Mouse (Mus musculus): Measurements from ENCODE around the gene Chrng. TPM values are rescaled to one million over a fixed set of nuclear protein-coding genes. Genes with fewer than 3 reads are reported as not detected.

Chrng gene
- polyA plus RNA-seq, 1 experiment from 2014 or later, result 0.62 TPM

DNA sequence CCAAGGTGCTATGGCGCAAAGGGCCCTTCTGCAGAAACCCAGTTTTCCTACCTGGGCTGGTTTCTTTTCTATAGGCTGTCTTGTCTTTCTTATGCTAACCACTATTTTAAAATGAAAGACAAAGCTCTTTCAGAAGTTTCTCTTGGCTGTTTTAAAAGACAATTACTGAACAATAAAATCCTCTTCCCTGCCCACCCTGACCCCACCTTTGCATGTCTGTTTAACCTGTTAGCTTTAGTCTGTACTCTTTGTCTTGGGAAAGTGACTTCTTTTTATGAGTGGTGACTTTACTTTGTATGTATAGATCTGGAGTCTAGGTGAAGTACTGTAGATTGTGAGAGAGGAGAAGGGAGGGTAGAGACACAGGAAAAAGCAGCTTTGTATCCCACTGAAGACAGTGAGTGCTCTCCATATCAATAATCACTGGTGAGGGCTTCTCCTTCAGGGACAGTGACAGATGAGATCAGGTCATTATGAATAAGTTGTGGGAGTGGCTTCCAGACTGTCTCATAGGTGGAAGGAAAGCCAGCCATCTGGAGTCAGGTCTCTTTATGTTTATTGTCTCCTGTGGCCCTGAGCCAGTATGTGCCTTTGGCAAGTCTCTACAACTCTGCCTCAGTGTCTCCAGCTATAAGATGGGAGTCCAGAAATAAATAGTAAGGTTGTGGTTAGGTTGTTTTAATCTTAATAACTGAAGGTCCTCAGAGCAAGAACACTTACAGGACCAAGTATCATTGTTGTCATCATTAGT lies 22.1 kb downstream of the Chrng start:
- H3K4me3 ChIP-seq (ENCODE audit: low read depth, low read length), result no peak overlapping the region
- DNase-seq (ENCODE audit: low spot score), result no peak
- H3K4me2 ChIP-seq, result no peak overlapping the region
- ATAC-seq (replicated peaks; ENCODE audit: low FRiP score), result no peak
- no peaks in the 10 kb centered on the region for H3K9me3 ChIP-seq (ENCODE audit: control insufficient read depth, low read length)
- H3K36me3 ChIP-seq (ENCODE audit: control insufficient read depth, insufficient read depth, low read length), result peaks cover 50% of the 10 kb centered on the region
- H3K27me3 ChIP-seq (replicated peaks; ENCODE audit: control insufficient read depth, insufficient read depth, low read length), result no peaks in the 10 kb centered on the region
- H3K27ac ChIP-seq (ENCODE audit: low read depth, low read length), result no peak overlapping the region
- 87% methylated on average over 1 of the region's 1 CpGs for WGBS
- no peak overlapping the region for H3K9ac ChIP-seq (ENCODE audit: low read depth, low read length)
- no peaks in the 10 kb centered on the region for H3K4me1 ChIP-seq (replicated peaks; ENCODE audit: control insufficient read depth, insufficient read depth, low read length)

DNA sequence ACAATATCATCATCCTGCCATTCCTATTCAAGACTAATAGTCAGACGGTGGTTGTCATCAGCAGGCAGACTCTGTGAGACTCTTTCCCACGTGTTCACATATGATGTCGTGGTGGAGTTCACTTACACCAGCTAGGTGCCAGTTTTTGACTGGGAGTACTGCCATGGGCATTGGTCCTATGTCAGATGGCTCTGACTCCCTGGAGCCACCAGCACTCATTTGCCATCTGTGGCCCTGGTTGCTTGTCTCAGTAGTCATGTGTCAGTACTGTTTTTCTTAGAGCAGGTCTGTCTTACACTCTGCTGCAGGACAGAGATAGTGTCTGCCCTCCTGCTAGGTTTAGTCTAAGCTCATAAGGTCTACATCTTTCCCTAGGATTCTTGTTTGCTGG lies 22.7 kb downstream of the Chrng start:
- Histone ChIP-seq H3K36me3 (ENCODE audit: control insufficient read depth, insufficient read depth, low read length) (peaks cover 47% of the 10 kb centered on the region), H3K9ac (ENCODE audit: low read depth, low read length) (no peak overlapping the region), H3K4me2 (no peak overlapping the region), H3K27me3 (replicated peaks; ENCODE audit: control insufficient read depth, insufficient read depth, low read length) (no peaks in the 10 kb centered on the region), H3K4me1 (replicated peaks; ENCODE audit: control insufficient read depth, insufficient read depth, low read length) (no peaks in the 10 kb centered on the region), H3K27ac (ENCODE audit: low read depth, low read length) (no peak overlapping the region), H3K4me3 (ENCODE audit: low read depth, low read length) (no peak overlapping the region), H3K9me3 (ENCODE audit: control insufficient read depth, low read length) (no peaks in the 10 kb centered on the region)
- WGBS, result 97% methylated on average over 3 of the region's 3 CpGs
- ATAC-seq (replicated peaks; ENCODE audit: low FRiP score), result no peak
- no peak for DNase-seq (ENCODE audit: low spot score)

DNA sequence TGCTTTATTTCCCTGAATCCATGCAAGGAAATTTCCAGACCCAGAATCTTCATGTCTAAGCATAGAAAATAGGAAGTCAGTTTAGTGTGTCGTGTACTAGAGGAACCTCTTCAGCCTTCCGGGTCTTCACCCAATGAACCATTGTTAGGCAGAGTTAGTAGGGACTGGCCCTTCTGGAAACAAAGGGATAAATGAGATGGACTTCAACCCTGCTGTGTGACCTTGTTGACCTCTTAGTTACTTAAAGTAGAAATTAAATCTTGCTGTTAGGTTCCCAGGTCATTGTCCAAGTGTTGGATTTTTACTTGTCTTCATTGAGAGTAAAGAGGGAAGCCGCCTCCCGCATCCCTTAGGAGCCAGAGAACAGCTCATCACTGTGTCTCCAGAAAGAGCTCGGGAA lies 26.1 kb downstream of the Chrng start:
- Histone ChIP-seq H3K36me3 (ENCODE audit: control insufficient read depth, insufficient read depth, low read length) (peaks cover 36% of the 10 kb centered on the region), H3K27ac (ENCODE audit: low read depth, low read length) (no peak overlapping the region), H3K4me2 (no peak overlapping the region), H3K4me1 (replicated peaks; ENCODE audit: control insufficient read depth, insufficient read depth, low read length) (no peaks in the 10 kb centered on the region), H3K4me3 (ENCODE audit: low read depth, low read length) (no peak overlapping the region), H3K27me3 (replicated peaks; ENCODE audit: control insufficient read depth, insufficient read depth, low read length) (no peaks in the 10 kb centered on the region), H3K9me3 (ENCODE audit: control insufficient read depth, low read length) (no peaks in the 10 kb centered on the region), H3K9ac (ENCODE audit: low read depth, low read length) (no peak overlapping the region)
- no peak for DNase-seq (ENCODE audit: low spot score)
- no peak for ATAC-seq (replicated peaks; ENCODE audit: low FRiP score)
- 84% methylated on average over 5 of the region's 5 CpGs for WGBS

GRCm38 (mm10) chr1:87232197-87232596 lies 27.7 kb downstream of the Chrng start:
- Histone ChIP-seq H3K4me1 (replicated peaks; ENCODE audit: control insufficient read depth, insufficient read depth, low read length) (no peaks in the 10 kb centered on the region), H3K27me3 (replicated peaks; ENCODE audit: control insufficient read depth, insufficient read depth, low read length) (no peaks in the 10 kb centered on the region), H3K9me3 (ENCODE audit: control insufficient read depth, low read length) (no peaks in the 10 kb centered on the region), H3K4me3 (ENCODE audit: low read depth, low read length) (no peak overlapping the region), H3K27ac (ENCODE audit: low read depth, low read length) (no peak overlapping the region), H3K4me2 (no peak overlapping the region), H3K9ac (ENCODE audit: low read depth, low read length) (no peak overlapping the region), H3K36me3 (ENCODE audit: control insufficient read depth, insufficient read depth, low read length) (peaks cover 22% of the 10 kb centered on the region)
- no peak for ATAC-seq (replicated peaks; ENCODE audit: low FRiP score)
- no peak for DNase-seq (ENCODE audit: low spot score)
- WGBS, result 92% methylated on average over 7 of the region's 7 CpGs

DNA sequence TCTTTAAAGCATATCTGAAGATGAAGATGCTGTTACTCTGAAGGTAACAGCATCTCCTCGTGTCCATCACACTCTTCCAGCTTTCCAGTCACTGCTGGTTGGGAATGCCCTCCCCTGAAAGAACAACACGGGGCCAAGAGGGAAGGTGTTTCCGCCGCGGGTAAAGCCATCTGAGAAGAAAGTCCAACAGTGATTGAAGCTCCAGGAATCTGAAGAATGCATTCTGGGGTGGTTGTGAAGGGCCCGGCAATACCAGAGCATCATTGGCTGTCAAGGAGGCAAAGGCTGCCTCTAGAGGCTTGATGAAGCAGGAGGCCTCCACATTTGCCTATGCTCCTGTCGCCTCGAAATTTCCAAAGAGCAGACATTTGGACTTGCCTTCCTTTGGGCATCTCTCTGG lies 34.6 kb downstream of the Chrng start:
- Histone ChIP-seq H3K9me3 (ENCODE audit: control insufficient read depth, low read length) (no peaks in the 10 kb centered on the region), H3K36me3 (ENCODE audit: control insufficient read depth, insufficient read depth, low read length) (peaks cover 5% of the 10 kb centered on the region; the same call in 1 of the 2 replicates), H3K4me2 (no peak overlapping the region), H3K4me3 (ENCODE audit: low read depth, low read length) (no peak overlapping the region), H3K27ac (ENCODE audit: low read depth, low read length) (no peak overlapping the region), H3K4me1 (replicated peaks; ENCODE audit: control insufficient read depth, insufficient read depth, low read length) (no peaks in the 10 kb centered on the region), H3K9ac (ENCODE audit: low read depth, low read length) (no peak overlapping the region), H3K27me3 (replicated peaks; ENCODE audit: control insufficient read depth, insufficient read depth, low read length) (no peaks in the 10 kb centered on the region)
- ATAC-seq (replicated peaks; ENCODE audit: low FRiP score) (no peak), DNase-seq (ENCODE audit: low spot score) (no peak)
- 64% methylated on average over 8 of the region's 8 CpGs for WGBS

- Histone ChIP-seq H3K4me3 (ENCODE audit: low read depth, low read length) (no peak overlapping the region), H3K27me3 (replicated peaks; ENCODE audit: control insufficient read depth, insufficient read depth, low read length) (no peaks in the 10 kb centered on the region), H3K36me3 (ENCODE audit: control insufficient read depth, insufficient read depth, low read length) (peaks cover 5% of the 10 kb centered on the region; the same call in 1 of the 2 replicates), H3K27ac (ENCODE audit: low read depth, low read length) (no peak overlapping the region), H3K9ac (ENCODE audit: low read depth, low read length) (no peak overlapping the region), H3K4me2 (no peak overlapping the region), H3K9me3 (ENCODE audit: control insufficient read depth, low read length) (no peaks in the 10 kb centered on the region), H3K4me1 (replicated peaks; ENCODE audit: control insufficient read depth, insufficient read depth, low read length) (0 out of 2 replicates have a peak, but pooled peaks cover 4% of the 10 kb centered on the region)
- no peak for ATAC-seq (replicated peaks; ENCODE audit: low FRiP score)
- DNase-seq (ENCODE audit: low spot score), result no peak
- 89% methylated on average over 8 of the region's 8 CpGs for whole genome bisulfite sequencing
Measured at GRCm38 (mm10) chr1:87243021-87243420, 38.6 kb downstream of the Chrng start.

DNA sequence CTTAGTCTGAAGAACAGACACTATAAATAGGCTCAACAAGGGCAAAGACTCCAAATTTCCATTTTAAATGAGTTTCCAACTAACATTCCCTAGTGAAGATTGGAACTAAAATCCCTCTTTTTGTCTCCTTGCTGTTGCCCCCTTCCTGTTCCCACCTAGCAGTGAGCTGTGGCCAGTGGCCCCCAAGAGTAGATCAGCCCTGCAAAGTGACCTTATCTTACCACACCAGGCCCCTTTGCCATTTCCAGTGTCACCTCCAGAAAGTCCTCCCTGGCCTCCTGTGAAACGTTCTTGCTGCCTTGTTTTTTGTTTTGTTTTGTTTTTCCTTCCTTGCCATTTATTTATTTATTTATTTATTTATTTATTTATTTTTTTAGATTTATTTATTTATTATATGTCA lies 41.0 kb downstream of the Chrng start:
- H3K27ac ChIP-seq (ENCODE audit: low read depth, low read length), result no peak overlapping the region
- peak; percentile 78 for ATAC-seq (replicated peaks; ENCODE audit: low FRiP score)
- H3K4me3 ChIP-seq (ENCODE audit: low read depth, low read length), result no peak overlapping the region
- H3K9ac ChIP-seq (ENCODE audit: low read depth, low read length), result no peak overlapping the region
- 43% methylated on average over 1 of the region's 1 CpGs for WGBS
- H3K36me3 ChIP-seq (ENCODE audit: control insufficient read depth, insufficient read depth, low read length), result no peaks in the 10 kb centered on the region
- H3K9me3 ChIP-seq (ENCODE audit: control insufficient read depth, low read length), result no peaks in the 10 kb centered on the region
- no peak overlapping the region for H3K4me2 ChIP-seq
- DNase-seq (ENCODE audit: low spot score), result no peak
- no peaks in the 10 kb centered on the region for H3K27me3 ChIP-seq (replicated peaks; ENCODE audit: control insufficient read depth, insufficient read depth, low read length)
- H3K4me1 ChIP-seq (replicated peaks; ENCODE audit: control insufficient read depth, insufficient read depth, low read length), result 0 out of 2 replicates have a peak, but pooled peaks cover 4% of the 10 kb centered on the region

DNA sequence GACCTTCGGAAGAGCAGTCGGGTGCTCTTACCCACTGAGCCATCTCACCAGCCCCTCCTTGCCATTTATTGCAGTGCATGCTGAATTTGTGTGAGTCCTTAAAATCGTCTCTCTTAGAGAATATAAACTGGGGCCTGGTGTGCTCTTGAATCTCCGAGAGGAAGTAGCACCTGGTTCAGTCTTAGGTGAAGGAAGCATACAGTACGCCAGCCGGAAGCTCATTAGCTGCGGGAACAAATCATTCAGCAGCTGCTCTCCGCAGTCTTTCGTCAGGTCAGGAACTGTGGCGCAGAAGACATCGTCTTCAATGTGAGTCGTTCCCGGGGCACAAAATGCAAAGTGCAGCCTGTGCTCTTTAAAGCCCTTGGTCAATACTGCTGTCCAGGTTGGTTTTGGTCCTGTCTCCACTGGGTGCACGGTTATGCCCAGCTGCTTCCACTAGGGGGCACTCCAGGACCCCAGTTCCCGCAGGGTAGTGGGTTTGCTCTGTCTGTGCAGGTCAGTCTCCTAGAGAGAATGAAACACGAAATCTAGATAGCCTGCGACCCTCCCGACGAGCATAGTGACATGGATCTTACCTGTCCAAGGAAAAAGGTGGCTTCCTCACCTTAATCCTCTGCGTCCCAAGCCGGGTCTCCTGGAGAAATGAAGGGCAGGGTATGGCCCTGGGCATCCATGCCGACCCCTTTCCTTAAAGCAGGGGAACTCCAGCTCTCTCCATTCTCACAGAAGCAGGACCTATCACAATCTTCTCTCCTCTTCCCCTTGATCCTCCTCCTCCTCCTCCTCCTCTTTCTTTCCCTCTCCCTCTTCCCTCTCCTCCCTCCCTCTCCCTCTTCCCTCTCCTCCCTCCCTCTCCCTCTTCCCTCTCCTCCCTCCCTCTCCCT lies 41.7 kb downstream of the Chrng start:
- peak; percentile 83 for ATAC-seq (replicated peaks; ENCODE audit: low FRiP score)
- Histone ChIP-seq H3K9me3 (ENCODE audit: control insufficient read depth, low read length) (no peaks in the 10 kb centered on the region), H3K4me1 (replicated peaks; ENCODE audit: control insufficient read depth, insufficient read depth, low read length) (0 out of 2 replicates have a peak, but pooled peaks cover 4% of the 10 kb centered on the region), H3K27me3 (replicated peaks; ENCODE audit: control insufficient read depth, insufficient read depth, low read length) (no peaks in the 10 kb centered on the region), H3K4me2 (peak overlapping the region; percentile 49), H3K4me3 (ENCODE audit: low read depth, low read length) (0 out of 2 replicates have a peak overlapping the region, but pooled peaks have one; percentile 8), H3K9ac (ENCODE audit: low read depth, low read length) (no peak overlapping the region), H3K36me3 (ENCODE audit: control insufficient read depth, insufficient read depth, low read length) (no peaks in the 10 kb centered on the region), H3K27ac (ENCODE audit: low read depth, low read length) (no peak overlapping the region)
- 26% methylated on average over 22 of the region's 22 CpGs for WGBS
- peak; percentile 84 for DNase-seq (ENCODE audit: low spot score)

Data from liver, embryonic 11.5 days (tissue).